Mouse (Mus musculus) limb, embryonic 11.5 days (tissue): ENCODE data around the gene Gna13. TPM values are rescaled to one million over a fixed set of nuclear protein-coding genes. Genes with fewer than 3 reads are reported as not detected.

Experiments used
- ATAC-seq: fragments of 200-750 bp; cut with Nextera tagmentation; 2 replicates; pipeline ENCODE4 v1.8.0; 2017; ENCODE audit warnings: low read depth; ENCODE audit not compliant: insufficient number of reproducible peaks, low FRiP score, low TSS enrichment
- DNase-seq: peaks from one replicate; pipeline ENCODE4 v3.0.0-alpha.2; 2015; ENCODE audit warnings: low spot score
- H3K27ac ChIP-seq: fragments of 300-500 bp; sonication (generic); replicated peaks from 2 replicates; pipeline ENCODE4 v1.5.1; 2014; ENCODE audit warnings: low read depth, mild to moderate bottlenecking, low read length
- H3K27me3 ChIP-seq: fragments of 300-500 bp; sonication (generic); 2 replicates; pipeline ENCODE4 v1.6.1; 2014; ENCODE audit warnings: mild to moderate bottlenecking, low read length, mixed read lengths; ENCODE audit not compliant: control insufficient read depth, insufficient read depth
- H3K36me3 ChIP-seq: fragments of 300-500 bp; sonication (generic); 2 replicates; pipeline ENCODE4 v1.6.1; 2014; ENCODE audit warnings: mild to moderate bottlenecking, low read length, moderate library complexity, mixed read lengths; ENCODE audit not compliant: control insufficient read depth, insufficient read depth
- H3K4me1 ChIP-seq: fragments of 300-500 bp; sonication (generic); 2 replicates; pipeline ENCODE4 v1.6.1; 2014; ENCODE audit warnings: low read length, mixed read lengths; ENCODE audit not compliant: control insufficient read depth, insufficient read depth
- H3K4me2 ChIP-seq: fragments of 300-500 bp; sonication (generic); 2 replicates; pipeline ENCODE4 v1.6.1; 2014; ENCODE audit warnings: low read depth, mild to moderate bottlenecking, moderate library complexity; ENCODE audit not compliant: severe bottlenecking
- H3K4me3 ChIP-seq: fragments of 300-500 bp; sonication (generic); 2 replicates; pipeline ENCODE4 v1.5.1; 2014; ENCODE audit warnings: low read depth, low read length
- H3K9ac ChIP-seq: fragments of 300-500 bp; sonication (generic); 2 replicates; pipeline ENCODE4 v1.6.1; 2014; ENCODE audit warnings: mild to moderate bottlenecking, low read length
- H3K9me3 ChIP-seq: fragments of 300-500 bp; sonication (generic); 2 replicates; pipeline ENCODE4 v1.6.1; 2016; ENCODE audit warnings: low read length; ENCODE audit not compliant: control insufficient read depth
- WGBS: fragments of 180-500 bp; shearing (Covaris S2); extraction: QIAGEN DNeasy Blood & Tissue Kit; methylation state at CpG from one replicate; pipeline ENCODE4 v1.1.7; 2014; 5-methylcytosine and 5-hydroxymethylcytosine counted together
- polyA plus RNA-seq: library from polyadenylated mRNA; unstranded; fragments of >200 nt; fragmentation: Nextera tagmentation; extraction: Ambion mirVana; gene quantifications from 2 replicates; pipeline ENCODE4 v1.2.1, GENCODE M21; 2014

Gna13 gene
- 25.4 and 27.5 TPM in 2 replicates for polyA plus RNA-seq

GRCm38 (mm10) chr11:109362463-109363190, at the start of gene Gna13:
TSS of gene Gna13 (plus strand) at chr11:109362831.
- DNase-seq, result peak; percentile 90
- no peaks in the 10 kb centered on the region for H3K36me3 ChIP-seq
- H3K27me3 ChIP-seq, result no peaks in the 10 kb centered on the region
- peak within 1 kb of the TSS; percentile 70 for H3K4me2 ChIP-seq
- H3K4me3 ChIP-seq, result peak within 1 kb of the TSS; percentile 91
- H3K9me3 ChIP-seq, result no peaks in the 10 kb centered on the region
- peak within 1 kb of the TSS; percentile 91 for H3K27ac ChIP-seq
- peak; percentile 75 for ATAC-seq
- under 1% methylated on average over 64 of the region's 89 CpGs for WGBS
- H3K9ac ChIP-seq, result peak within 1 kb of the TSS; percentile 91
- H3K4me1 ChIP-seq, result peaks cover 7% of the 10 kb centered on the region

- Histone ChIP-seq H3K27ac (no peak overlapping the region), H3K27me3 (no peaks in the 10 kb centered on the region), H3K9ac (no peak overlapping the region), H3K4me3 (no peak overlapping the region), H3K4me2 (no peak overlapping the region), H3K36me3 (no peaks in the 10 kb centered on the region), H3K4me1 (no peaks in the 10 kb centered on the region), H3K9me3 (no peaks in the 10 kb centered on the region)
- no peak for DNase-seq
- whole genome bisulfite sequencing, result 42% methylated on average over 4 of the region's 4 CpGs
- ATAC-seq, result no peak
These were observed 45.7 kb upstream of the Gna13 start for GRCm38 (mm10) chr11:109316921-109317320.

- Histone ChIP-seq H3K36me3 (no peaks in the 10 kb centered on the region), H3K27me3 (no peaks in the 10 kb centered on the region), H3K4me3 (no peak overlapping the region), H3K4me2 (no peak overlapping the region), H3K27ac (no peak overlapping the region), H3K9ac (no peak overlapping the region), H3K4me1 (no peaks in the 10 kb centered on the region), H3K9me3 (no peaks in the 10 kb centered on the region)
- WGBS, result 87% methylated on average over 4 of the region's 4 CpGs
- ATAC-seq (no peak), DNase-seq (no peak)
These were observed 43.2 kb upstream of the Gna13 start for GRCm38 (mm10) chr11:109319471-109319870.

GRCm38 (mm10) chr11:109319946-109320345, 42.7 kb upstream of the Gna13 start:
- H3K4me3 ChIP-seq, result no peak overlapping the region
- no peak overlapping the region for H3K9ac ChIP-seq
- H3K4me2 ChIP-seq, result no peak overlapping the region
- H3K36me3 ChIP-seq, result no peaks in the 10 kb centered on the region
- no peaks in the 10 kb centered on the region for H3K4me1 ChIP-seq
- WGBS, result 79% methylated on average over 5 of the region's 5 CpGs
- no peaks in the 10 kb centered on the region for H3K9me3 ChIP-seq
- no peaks in the 10 kb centered on the region for H3K27me3 ChIP-seq
- no peak for DNase-seq
- H3K27ac ChIP-seq, result no peak overlapping the region
- no peak for ATAC-seq

- Histone ChIP-seq H3K4me3 (no peak overlapping the region), H3K4me2 (no peak overlapping the region), H3K36me3 (no peaks in the 10 kb centered on the region), H3K4me1 (no peaks in the 10 kb centered on the region), H3K27ac (no peak overlapping the region), H3K9ac (no peak overlapping the region), H3K27me3 (no peaks in the 10 kb centered on the region), H3K9me3 (no peaks in the 10 kb centered on the region)
- no peak for DNase-seq
- no peak for ATAC-seq
- WGBS, result 33% methylated on average over 8 of the region's 8 CpGs
These were observed 42.2 kb upstream of the Gna13 start for GRCm38 (mm10) chr11:109320361-109320933.

- Histone ChIP-seq H3K36me3 (no peaks in the 10 kb centered on the region), H3K4me3 (no peak overlapping the region), H3K9me3 (no peaks in the 10 kb centered on the region), H3K4me2 (no peak overlapping the region), H3K9ac (no peak overlapping the region), H3K27ac (no peak overlapping the region), H3K4me1 (no peaks in the 10 kb centered on the region), H3K27me3 (no peaks in the 10 kb centered on the region)
- 74% methylated on average over 13 of the region's 13 CpGs for WGBS
- DNase-seq (no peak), ATAC-seq (no peak)
These were observed 36.4 kb upstream of the Gna13 start for GRCm38 (mm10) chr11:109326270-109326669.

- Histone ChIP-seq H3K4me3 (no peak overlapping the region), H3K9me3 (no peaks in the 10 kb centered on the region), H3K9ac (no peak overlapping the region), H3K27ac (no peak overlapping the region), H3K4me1 (no peaks in the 10 kb centered on the region), H3K36me3 (no peaks in the 10 kb centered on the region), H3K4me2 (no peak overlapping the region), H3K27me3 (no peaks in the 10 kb centered on the region)
- ATAC-seq (no peak), DNase-seq (no peak)
- WGBS, result 35% methylated on average over 3 of the region's 3 CpGs
These were observed 35.2 kb upstream of the Gna13 start for GRCm38 (mm10) chr11:109327381-109327780.

- DNase-seq (no peak), ATAC-seq (no peak)
- Histone ChIP-seq H3K36me3 (no peaks in the 10 kb centered on the region), H3K9ac (no peak overlapping the region), H3K9me3 (no peaks in the 10 kb centered on the region), H3K4me3 (no peak overlapping the region), H3K27ac (no peak overlapping the region), H3K27me3 (no peaks in the 10 kb centered on the region), H3K4me1 (no peaks in the 10 kb centered on the region), H3K4me2 (no peak overlapping the region)
- 86% methylated on average over 10 of the region's 10 CpGs for WGBS
These were observed 34.7 kb upstream of the Gna13 start for GRCm38 (mm10) chr11:109327952-109328351.
